Mouse (Mus musculus): ENCODE data around the gene Tefm. TPM values are rescaled to one million over a fixed set of nuclear protein-coding genes. Genes with fewer than 3 reads are reported as not detected.
A peak's percentile ranks its signal among the peaks of the same experiment; 100 is the strongest.
"Not testable (repeated sequence)": the region's sequence is repeated elsewhere in the genome, so short reads cannot be mapped to it uniquely, and the experiment has no call there.

Gene Tefm
- polyA plus RNA-seq (2012; ENCODE audit: insufficient read depth, insufficient read length, missing spikeins), result 35.2 and 39.9 TPM in 2 replicates

GRCm38 (mm10) chr11:80141825-80142521 is at the start of gene Tefm:
Gene Tefm, minus strand, starts transcription at chr11:80142175.
- Histone ChIP-seq H3K27ac (replicated peaks; ENCODE audit: low read depth, low read length) (peak within 1 kb of the TSS; percentile 75), H3K4me3 (ENCODE audit: insufficient read depth, low read depth, low read length) (peak within 1 kb of the TSS; percentile 89)

GRCm38 (mm10) chr11:80190280-80190679 is 48.3 kb upstream of the Tefm start:
- H3K4me3 ChIP-seq (ENCODE audit: insufficient read depth, low read depth, low read length), result no peak overlapping the region
- no peak overlapping the region for H3K27ac ChIP-seq (replicated peaks; ENCODE audit: low read depth, low read length)

More at GRCm38 (mm10) chr11:80141825-80142521, at the start of gene Tefm:
- no peaks in the 10 kb centered on the region for H3K4me1 ChIP-seq (ENCODE audit: control insufficient read depth, insufficient read depth, insufficient read length, low read length)

DNA sequence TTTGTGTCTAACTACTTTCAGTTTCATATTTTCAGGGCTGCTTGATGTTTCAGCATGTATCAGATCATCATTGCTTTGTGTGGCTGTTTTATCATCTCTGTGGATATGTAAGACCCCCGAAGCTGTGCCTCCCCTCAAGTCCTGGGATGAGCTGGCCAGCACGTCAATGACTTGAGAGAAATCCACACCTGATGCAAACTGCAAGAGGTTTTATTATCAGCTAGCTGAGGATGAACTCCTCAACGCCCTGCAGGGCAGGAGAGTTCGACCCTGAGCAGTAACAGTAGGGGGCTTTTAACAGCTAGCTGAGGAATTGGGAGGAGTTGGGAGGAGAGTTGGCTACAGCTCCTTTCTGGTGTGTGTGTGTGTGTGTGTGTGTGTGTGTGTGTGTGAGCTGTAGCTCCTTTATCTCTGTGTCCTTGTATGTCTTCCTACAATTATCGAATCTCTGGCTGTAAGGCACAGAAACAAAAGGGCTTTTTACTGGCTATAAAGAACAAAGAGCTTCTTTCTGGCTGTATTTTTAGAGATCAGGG is 43.5 kb upstream of the Tefm start:
- H3K4me3 ChIP-seq (ENCODE audit: insufficient read depth, low read depth, low read length); H3K27ac ChIP-seq (replicated peaks; ENCODE audit: low read depth, low read length); H3K4me1 ChIP-seq (ENCODE audit: control insufficient read depth, insufficient read depth, insufficient read length, low read length): not testable (repeated sequence)

More at GRCm38 (mm10) chr11:80190280-80190679, 48.3 kb upstream of the Tefm start:
- H3K4me1 ChIP-seq (ENCODE audit: control insufficient read depth, insufficient read depth, insufficient read length, low read length), result no peaks in the 10 kb centered on the region

GRCm38 (mm10) chr11:80184531-80185071 is 42.6 kb upstream of the Tefm start:
- no peak overlapping the region for H3K27ac ChIP-seq (replicated peaks; ENCODE audit: low read depth, low read length)
- H3K4me3 ChIP-seq (ENCODE audit: insufficient read depth, low read depth, low read length), result peak overlapping the region; percentile 82
- 0 out of 2 replicates have a peak, but pooled peaks cover 3% of the 10 kb centered on the region for H3K4me1 ChIP-seq (ENCODE audit: control insufficient read depth, insufficient read depth, insufficient read length, low read length)

GRCm38 (mm10) chr11:80183705-80184255 is 41.8 kb upstream of the Tefm start, which contains the start of gene Rnf135:
Gene Rnf135, plus strand, starts transcription at chr11:80183851.
- H3K4me3 ChIP-seq (ENCODE audit: insufficient read depth, low read depth, low read length), result peak within 1 kb of the TSS; percentile 82
- H3K27ac ChIP-seq (replicated peaks; ENCODE audit: low read depth, low read length), result peak within 1 kb of the TSS; percentile 82
- H3K4me1 ChIP-seq (ENCODE audit: control insufficient read depth, insufficient read depth, insufficient read length, low read length), result 0 out of 2 replicates have a peak, but pooled peaks cover 3% of the 10 kb centered on the region

DNA sequence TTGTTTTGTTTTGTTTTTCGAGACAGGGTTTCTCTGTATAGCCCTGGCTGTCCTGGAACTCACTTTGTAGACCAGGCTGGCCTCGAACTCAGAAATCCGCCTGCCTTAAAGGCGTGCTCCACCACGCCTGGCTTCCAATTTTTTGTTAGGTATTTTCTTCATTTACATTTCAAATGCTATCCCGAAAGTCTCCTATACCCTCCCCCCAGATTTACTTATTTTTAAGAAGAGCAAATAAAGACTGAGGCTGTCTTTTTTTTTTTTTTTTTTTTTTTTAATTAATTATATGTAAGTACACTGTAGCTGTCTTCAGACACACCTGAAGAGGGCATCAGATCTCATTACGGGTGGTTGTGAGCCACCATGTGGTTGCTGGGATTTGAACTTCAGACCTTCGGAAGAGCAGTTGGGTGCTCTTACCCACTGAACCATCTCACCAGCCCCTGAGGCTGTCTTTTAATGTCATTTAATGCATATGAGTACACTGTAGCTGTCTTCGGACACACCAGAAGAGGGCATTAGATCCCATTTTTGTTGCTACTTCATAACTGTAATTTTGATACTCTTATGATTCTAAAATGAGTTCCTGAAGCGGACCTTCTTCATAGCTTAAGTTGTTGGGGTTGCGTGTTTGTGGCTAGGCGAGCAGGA is 41.2 kb upstream of the Tefm start:
- not testable (repeated sequence) for H3K27ac ChIP-seq (replicated peaks; ENCODE audit: low read depth, low read length)
- H3K4me3 ChIP-seq (ENCODE audit: insufficient read depth, low read depth, low read length), result peak overlapping the region; percentile 82

DNA sequence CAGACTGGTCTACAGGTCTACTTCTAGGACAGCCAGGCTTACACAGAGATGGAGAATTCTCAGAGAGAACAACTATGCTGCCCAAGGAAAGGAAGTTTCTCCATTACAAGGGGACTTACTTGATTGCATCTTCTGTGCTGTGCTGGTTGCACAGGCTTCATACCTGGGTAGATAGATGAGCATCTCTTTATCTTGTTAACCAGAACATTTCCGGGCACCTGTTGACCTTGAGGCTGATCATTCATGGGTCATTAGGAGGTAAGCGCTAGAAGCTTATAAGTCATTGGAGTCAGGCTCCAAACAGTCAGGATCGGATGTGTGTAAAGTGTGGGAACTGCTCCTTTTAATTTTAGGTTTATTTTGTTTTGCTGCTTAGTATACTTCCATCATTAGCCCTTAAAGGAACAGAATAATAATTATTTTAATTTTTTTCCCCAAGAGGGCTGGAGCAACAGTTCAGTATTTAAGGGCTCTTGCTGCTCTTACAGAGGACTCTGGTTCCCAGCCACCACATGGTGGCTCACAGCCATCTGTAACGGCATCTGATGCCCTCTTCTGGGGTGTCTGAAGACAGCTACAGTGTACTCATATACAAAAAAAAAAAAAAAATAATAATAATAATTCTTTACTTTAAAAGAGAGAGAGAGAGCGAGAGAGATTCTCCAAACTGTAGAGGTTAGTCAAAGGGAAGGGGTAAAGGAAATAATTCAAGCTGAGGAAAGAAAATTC is 39.2 kb upstream of the Tefm start:
- Histone ChIP-seq H3K27ac (replicated peaks; ENCODE audit: low read depth, low read length) (no peak overlapping the region), H3K4me1 (ENCODE audit: control insufficient read depth, insufficient read depth, insufficient read length, low read length) (peaks cover 6% of the 10 kb centered on the region), H3K4me3 (ENCODE audit: insufficient read depth, low read depth, low read length) (no peak overlapping the region)

More for the DNA sequence above, 41.2 kb upstream of the Tefm start:
- H3K4me1 ChIP-seq (ENCODE audit: control insufficient read depth, insufficient read depth, insufficient read length, low read length), result not testable (repeated sequence)

DNA sequence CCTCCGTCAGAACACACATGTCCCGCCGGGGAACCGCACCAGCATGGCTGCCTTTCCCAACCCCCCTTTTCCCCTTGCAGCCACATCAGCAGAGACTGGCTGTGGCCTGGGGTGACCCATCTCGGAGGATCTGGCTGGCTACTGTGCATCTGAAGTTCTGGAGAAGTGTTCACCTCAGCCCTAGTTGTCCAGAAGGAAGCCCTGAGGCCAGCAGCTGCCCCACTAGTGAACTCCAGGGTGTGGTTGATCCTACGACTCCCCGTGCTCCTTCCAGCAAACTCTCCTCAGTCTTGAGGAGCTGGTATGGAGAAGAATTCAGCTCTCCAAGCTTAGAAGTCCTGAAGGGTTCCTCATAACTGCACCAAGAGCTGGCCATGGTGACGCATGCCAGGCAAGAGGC is 36.3 kb upstream of the Tefm start:
- Histone ChIP-seq H3K4me3 (ENCODE audit: insufficient read depth, low read depth, low read length) (no peak overlapping the region), H3K4me1 (ENCODE audit: control insufficient read depth, insufficient read depth, insufficient read length, low read length) (peaks cover 3% of the 10 kb centered on the region), H3K27ac (replicated peaks; ENCODE audit: low read depth, low read length) (peak overlapping the region; percentile 76)

DNA sequence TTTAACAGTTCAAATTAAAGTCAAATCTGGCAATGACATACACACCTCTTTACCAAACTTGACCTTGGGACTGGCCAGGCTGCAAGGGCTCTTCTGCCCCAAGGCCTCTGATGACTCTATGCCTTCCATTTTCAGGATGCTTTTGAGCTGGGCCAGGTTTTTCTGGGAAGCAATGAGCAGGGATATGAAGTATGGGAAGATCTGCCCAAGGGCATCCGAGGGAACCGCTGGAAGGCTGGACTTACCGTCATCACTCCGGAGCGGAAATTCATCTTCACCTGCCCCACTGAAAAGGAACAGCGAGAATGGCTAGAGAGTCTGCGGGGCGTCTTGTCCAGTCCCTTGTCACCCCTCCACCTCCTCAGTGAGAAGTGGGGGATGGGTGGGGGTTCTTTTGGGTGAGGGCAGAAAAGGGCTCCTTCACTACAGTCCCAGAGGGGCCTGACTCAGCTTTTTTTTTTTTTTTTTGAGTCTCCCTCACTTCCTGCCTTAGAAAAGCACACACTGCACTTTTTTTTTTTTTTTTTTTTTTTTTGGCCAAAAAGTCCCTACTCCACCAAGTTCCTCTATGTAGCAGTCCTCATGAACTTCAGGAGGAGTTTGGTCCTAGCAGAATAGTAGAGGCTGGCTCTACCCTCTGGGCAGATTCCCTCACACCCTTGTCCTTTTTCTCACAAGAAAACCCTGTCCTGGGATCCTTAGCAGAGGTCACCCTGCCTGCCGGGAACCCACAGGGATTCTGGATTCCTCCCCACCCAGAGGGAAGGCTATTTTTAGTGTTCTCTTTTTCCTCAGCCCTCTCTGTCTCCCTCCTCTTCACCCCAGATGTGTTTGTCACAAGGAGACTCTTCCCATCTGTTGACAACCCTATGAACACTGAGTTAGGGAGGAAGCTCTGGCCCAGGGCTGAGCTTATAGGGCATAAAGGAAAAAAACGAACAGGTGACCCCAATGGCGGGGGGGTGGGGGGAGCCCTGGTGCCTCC is 35.2 kb upstream of the Tefm start:
- H3K4me3 ChIP-seq (ENCODE audit: insufficient read depth, low read depth, low read length), result no peak overlapping the region
- H3K27ac ChIP-seq (replicated peaks; ENCODE audit: low read depth, low read length), result peak overlapping the region; percentile 76
- H3K4me1 ChIP-seq (ENCODE audit: control insufficient read depth, insufficient read depth, insufficient read length, low read length), result peaks cover 3% of the 10 kb centered on the region

GRCm38 (mm10) chr11:80173963-80174670 is 32.1 kb upstream of the Tefm start:
- H3K4me3 ChIP-seq (ENCODE audit: insufficient read depth, low read depth, low read length), result no peak overlapping the region
- H3K4me1 ChIP-seq (ENCODE audit: control insufficient read depth, insufficient read depth, insufficient read length, low read length), result peaks cover 15% of the 10 kb centered on the region
- peak overlapping the region; percentile 36; the same call in 1 of the 2 replicates for H3K27ac ChIP-seq (replicated peaks; ENCODE audit: low read depth, low read length)

- Histone ChIP-seq H3K4me1 (ENCODE audit: control insufficient read depth, insufficient read depth, insufficient read length, low read length) (peaks cover 13% of the 10 kb centered on the region), H3K4me3 (ENCODE audit: insufficient read depth, low read depth, low read length) (no peak overlapping the region), H3K27ac (replicated peaks; ENCODE audit: low read depth, low read length) (peak overlapping the region; percentile 80)
These were observed 29.9 kb upstream of the Tefm start for GRCm38 (mm10) chr11:80171884-80172283.

GRCm38 (mm10) chr11:80170351-80170750 is 28.4 kb upstream of the Tefm start:
- Histone ChIP-seq H3K4me1 (ENCODE audit: control insufficient read depth, insufficient read depth, insufficient read length, low read length) (peaks cover 12% of the 10 kb centered on the region; the same call in 1 of the 2 replicates), H3K4me3 (ENCODE audit: insufficient read depth, low read depth, low read length) (no peak overlapping the region), H3K27ac (replicated peaks; ENCODE audit: low read depth, low read length) (peak overlapping the region; percentile 80)

DNA sequence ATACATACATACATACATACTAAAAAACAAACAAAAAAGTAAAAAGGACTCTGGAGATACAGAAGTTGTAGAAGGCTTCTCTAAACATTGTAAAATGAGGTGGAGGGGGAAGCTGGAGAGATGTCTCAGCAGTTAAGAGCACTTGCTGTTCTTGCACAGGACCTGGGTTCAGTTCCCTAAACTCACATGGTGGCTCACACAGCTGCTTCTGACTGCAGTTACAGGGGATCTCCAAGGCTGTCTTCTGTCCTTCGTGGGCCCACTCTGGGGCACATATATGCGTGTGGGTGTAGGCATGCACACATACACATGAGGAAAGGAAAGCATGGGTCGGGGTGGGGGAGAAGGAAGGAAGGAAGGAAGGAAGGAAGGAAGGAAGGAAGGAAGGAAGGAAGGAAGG is 27.7 kb upstream of the Tefm start:
- peak overlapping the region; percentile 80 for H3K27ac ChIP-seq (replicated peaks; ENCODE audit: low read depth, low read length)
- H3K4me3 ChIP-seq (ENCODE audit: insufficient read depth, low read depth, low read length), result no peak overlapping the region
- peaks cover 12% of the 10 kb centered on the region; the same call in 1 of the 2 replicates for H3K4me1 ChIP-seq (ENCODE audit: control insufficient read depth, insufficient read depth, insufficient read length, low read length)

Measured in brown adipose tissue, adult 24 weeks (tissue).